Mouse (Mus musculus) heart, adult 2 months (tissue): Measurements from ENCODE around the gene Dusp2.

ENCODE experiments used
- CTCF ChIP-seq: fragments of 200-600 bp; IDR thresholded peaks from 2 replicates; pipeline ENCODE4 v1.8.1; 2022; ENCODE audit warnings: antibody characterized with exemption, mild to moderate bottlenecking, moderate library complexity
- EP300 ChIP-seq: fragments of 200-500 bp; IDR thresholded peaks from 2 replicates; pipeline ENCODE4 v1.6.1; 2011; ENCODE audit warnings: low read depth, low read length, control low read depth; ENCODE audit not compliant: insufficient read depth
- POLR2A ChIP-seq: fragments of 200-500 bp; IDR thresholded peaks from 2 replicates; pipeline ENCODE4 v1.6.1; 2011; ENCODE audit warnings: mild to moderate bottlenecking, low read depth, low read length, control low read depth; ENCODE audit not compliant: insufficient read depth

DNA sequence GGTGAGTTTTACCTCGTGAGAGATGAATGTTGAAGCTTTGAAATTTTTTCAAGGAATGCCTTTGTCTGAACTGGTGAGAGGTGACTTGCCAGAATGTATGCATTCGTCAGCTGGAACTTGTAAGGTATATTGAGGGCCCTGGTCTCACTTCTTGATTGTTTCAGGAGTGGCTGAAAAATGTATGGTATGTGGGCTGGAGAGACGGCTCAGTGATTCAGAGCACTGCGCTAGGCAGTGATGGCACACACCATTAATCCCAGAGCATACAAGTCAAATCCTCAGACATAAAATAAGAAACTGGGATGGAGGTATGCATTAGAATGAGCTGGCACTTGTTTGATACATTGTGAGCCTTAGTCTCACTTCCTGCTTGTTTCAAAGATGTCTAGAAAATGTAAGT is 43.7 kb upstream of the Dusp2 start:
- TF ChIP-seq POLR2A (no peak), CTCF (no peak), EP300 (no peak)
